Mouse (Mus musculus) intestine, embryonic 16.5 days (tissue): ENCODE results near the gene Narf. TPM values are rescaled to one million over a fixed set of nuclear protein-coding genes. Genes with fewer than 3 reads are reported as not detected.
A peak's percentile ranks its signal among the peaks of the same experiment; 100 is the strongest.

Source experiments
- ATAC-seq: fragments of 200-750 bp; cut with Nextera tagmentation; 2 replicates; pipeline ENCODE4 v1.8.0; 2017; ENCODE audit warnings: moderate TSS enrichment, moderate library complexity
- H3K27ac ChIP-seq: fragments of 300-500 bp; sonication (generic); 2 replicates; pipeline ENCODE4 v1.5.1; 2014; ENCODE audit warnings: mild to moderate bottlenecking, low read length
- H3K27me3 ChIP-seq: fragments of 300-500 bp; sonication (generic); replicated peaks from 2 replicates; pipeline ENCODE4 v1.6.1; 2014; ENCODE audit warnings: low read length, control low read depth, mixed read lengths; ENCODE audit not compliant: control insufficient read depth, insufficient read depth
- H3K36me3 ChIP-seq: fragments of 300-500 bp; sonication (generic); 2 replicates; pipeline ENCODE4 v1.6.1; 2014; ENCODE audit warnings: low read length, control low read depth; ENCODE audit not compliant: control insufficient read depth, insufficient read depth
- H3K4me1 ChIP-seq: fragments of 300-500 bp; sonication (generic); 2 replicates; pipeline ENCODE4 v1.6.1; 2014; ENCODE audit warnings: low read length, control low read depth, mixed read lengths; ENCODE audit not compliant: control insufficient read depth, insufficient read depth
- H3K4me2 ChIP-seq: fragments of 300-500 bp; sonication (generic); 2 replicates; pipeline ENCODE4 v1.6.1; 2014; ENCODE audit warnings: low read depth, low read length, control low read depth
- H3K4me3 ChIP-seq: fragments of 300-500 bp; sonication (generic); 2 replicates; pipeline ENCODE4 v1.5.1; 2014; ENCODE audit warnings: mild to moderate bottlenecking, low read length
- H3K9ac ChIP-seq: fragments of 300-500 bp; sonication (generic); 2 replicates; pipeline ENCODE4 v1.6.1; 2014; ENCODE audit warnings: low read depth, low read length
- H3K9me3 ChIP-seq: fragments of 300-500 bp; sonication (generic); 2 replicates; pipeline ENCODE4 v1.6.1; 2016; ENCODE audit warnings: low read length, control low read depth; ENCODE audit not compliant: control insufficient read depth
- WGBS: fragments of 180-500 bp; shearing (Covaris S2); extraction: QIAGEN DNeasy Blood & Tissue Kit; methylation state at CpG from one replicate; pipeline ENCODE4 v1.1.7; 2014; 5-methylcytosine and 5-hydroxymethylcytosine counted together
- polyA plus RNA-seq: library from polyadenylated mRNA; unstranded; fragments of >200 nt; fragmentation: Nextera tagmentation; extraction: Ambion mirVana; gene quantifications from 2 replicates; pipeline ENCODE4 v1.2.1, GENCODE M21; 2015

Narf gene
- polyA plus RNA-seq, 1 experiment from 2014 or later, result 52.6 TPM

- no peak for ATAC-seq
- Histone ChIP-seq H3K4me2 (peak overlapping the region; percentile 97), H3K4me3 (peak overlapping the region; percentile 98), H3K9ac (peak overlapping the region; percentile 97), H3K36me3 (no peaks in the 10 kb centered on the region), H3K9me3 (no peaks in the 10 kb centered on the region), H3K27me3 (no peaks in the 10 kb centered on the region), H3K27ac (no peak overlapping the region), H3K4me1 (peaks cover 13% of the 10 kb centered on the region)
- WGBS, result 45% methylated on average over 2 of the region's 2 CpGs
Observed at GRCm38 (mm10) chr11:121261074-121261473, 24.0 kb downstream of the Narf start.

- 0 out of 2 replicates have a peak, but pooled peaks cover 3% of the 10 kb centered on the region for H3K36me3 ChIP-seq
- no peak overlapping the region for H3K4me3 ChIP-seq
- H3K4me1 ChIP-seq, result peaks cover 10% of the 10 kb centered on the region; the same call in 1 of the 2 replicates
- no peaks in the 10 kb centered on the region for H3K9me3 ChIP-seq
- no peak overlapping the region for H3K4me2 ChIP-seq
- no peaks in the 10 kb centered on the region for H3K27me3 ChIP-seq
- 86% methylated on average over 8 of the region's 8 CpGs for WGBS
- no peak overlapping the region for H3K9ac ChIP-seq
- H3K27ac ChIP-seq, result no peak overlapping the region
- ATAC-seq, result no peak
Observed at GRCm38 (mm10) chr11:121277516-121277915, 40.5 kb downstream of the Narf start.

- ATAC-seq, result no peak
- 85% methylated on average over 3 of the region's 3 CpGs for WGBS
- H3K27ac ChIP-seq, result no peak overlapping the region
Observed at GRCm38 (mm10) chr11:121278011-121278410, 41.0 kb downstream of the Narf start.

GRCm38 (mm10) chr11:121282911-121283310 lies 45.9 kb downstream of the Narf start:
- Histone ChIP-seq H3K27ac (peak overlapping the region; percentile 63), H3K27me3 (no peaks in the 10 kb centered on the region), H3K4me3 (no peak overlapping the region), H3K9me3 (no peaks in the 10 kb centered on the region), H3K36me3 (peaks cover 10% of the 10 kb centered on the region), H3K4me2 (no peak overlapping the region), H3K9ac (no peak overlapping the region), H3K4me1 (peaks cover 13% of the 10 kb centered on the region)
- peak; percentile 67 for ATAC-seq
- 65% methylated on average over 6 of the region's 6 CpGs for whole genome bisulfite sequencing

More at GRCm38 (mm10) chr11:121278011-121278410, 41.0 kb downstream of the Narf start:
- H3K4me3 ChIP-seq, result no peak overlapping the region
- H3K36me3 ChIP-seq, result 0 out of 2 replicates have a peak, but pooled peaks cover 3% of the 10 kb centered on the region
- no peaks in the 10 kb centered on the region for H3K27me3 ChIP-seq
- H3K4me1 ChIP-seq, result peaks cover 13% of the 10 kb centered on the region
- H3K4me2 ChIP-seq, result no peak overlapping the region
- H3K9ac ChIP-seq, result no peak overlapping the region
- no peaks in the 10 kb centered on the region for H3K9me3 ChIP-seq

- Histone ChIP-seq H3K4me1 (no peaks in the 10 kb centered on the region), H3K4me3 (no peak overlapping the region), H3K27ac (no peak overlapping the region), H3K36me3 (peaks cover 17% of the 10 kb centered on the region), H3K27me3 (no peaks in the 10 kb centered on the region), H3K9me3 (no peaks in the 10 kb centered on the region), H3K9ac (no peak overlapping the region), H3K4me2 (no peak overlapping the region)
- ATAC-seq, result no peak
- 90% methylated on average over 3 of the region's 3 CpGs for WGBS
Observed at GRCm38 (mm10) chr11:121289859-121290258, 52.8 kb downstream of the Narf start.

- Histone ChIP-seq H3K4me2 (no peak overlapping the region), H3K27me3 (no peaks in the 10 kb centered on the region), H3K4me3 (no peak overlapping the region), H3K27ac (no peak overlapping the region), H3K9me3 (no peaks in the 10 kb centered on the region), H3K4me1 (no peaks in the 10 kb centered on the region), H3K9ac (no peak overlapping the region), H3K36me3 (peaks cover 12% of the 10 kb centered on the region)
- ATAC-seq, result no peak
- 95% methylated on average over 5 of the region's 5 CpGs for WGBS
Observed at GRCm38 (mm10) chr11:121294771-121295170, 57.7 kb downstream of the Narf start.

GRCm38 (mm10) chr11:121298493-121298892 lies 61.4 kb downstream of the Narf start:
- no peak overlapping the region for H3K27ac ChIP-seq
- peaks cover 16% of the 10 kb centered on the region for H3K36me3 ChIP-seq
- no peak overlapping the region for H3K4me2 ChIP-seq
- 91% methylated on average over 8 of the region's 8 CpGs for WGBS
- H3K9ac ChIP-seq, result no peak overlapping the region
- H3K4me3 ChIP-seq, result no peak overlapping the region
- ATAC-seq, result no peak
- H3K4me1 ChIP-seq, result no peaks in the 10 kb centered on the region
- no peaks in the 10 kb centered on the region for H3K27me3 ChIP-seq
- no peaks in the 10 kb centered on the region for H3K9me3 ChIP-seq

- H3K4me3 ChIP-seq, result no peak overlapping the region
- no peaks in the 10 kb centered on the region for H3K27me3 ChIP-seq
- H3K27ac ChIP-seq, result no peak overlapping the region
- H3K4me2 ChIP-seq, result no peak overlapping the region
- peaks cover 16% of the 10 kb centered on the region for H3K36me3 ChIP-seq
- no peak overlapping the region for H3K9ac ChIP-seq
- no peaks in the 10 kb centered on the region for H3K4me1 ChIP-seq
- H3K9me3 ChIP-seq, result no peaks in the 10 kb centered on the region
- 93% methylated on average over 9 of the region's 9 CpGs for WGBS
- ATAC-seq, result no peak
Observed at GRCm38 (mm10) chr11:121300265-121300664, 63.2 kb downstream of the Narf start.

GRCm38 (mm10) chr11:121305371-121305770 lies 68.3 kb downstream of the Narf start:
- no peak for ATAC-seq
- Histone ChIP-seq H3K4me3 (no peak overlapping the region), H3K9me3 (peaks cover 4% of the 10 kb centered on the region; the same call in 1 of the 2 replicates), H3K27ac (no peak overlapping the region), H3K36me3 (peaks cover 24% of the 10 kb centered on the region), H3K4me1 (no peaks in the 10 kb centered on the region), H3K27me3 (no peaks in the 10 kb centered on the region), H3K9ac (no peak overlapping the region), H3K4me2 (no peak overlapping the region)
- WGBS, result 86% methylated on average over 6 of the region's 6 CpGs
